Mouse (Mus musculus) intestine, postnatal 0 days (tissue): ENCODE measurements around the gene Kcns1. TPM values are rescaled to one million over a fixed set of nuclear protein-coding genes. Genes with fewer than 3 reads are reported as not detected.

Experiments
- ATAC-seq: fragments of 200-750 bp; cut with Nextera tagmentation; 2 replicates; pipeline ENCODE4 v1.8.0; 2017; ENCODE audit warnings: mild to moderate bottlenecking, moderate TSS enrichment, moderate library complexity
- H3K27ac ChIP-seq: fragments of 300-500 bp; sonication (generic); 2 replicates; pipeline ENCODE4 v1.5.1; 2014; ENCODE audit warnings: mild to moderate bottlenecking, low read depth, low read length, moderate library complexity
- H3K27me3 ChIP-seq: fragments of 300-500 bp; sonication (generic); replicated peaks from 2 replicates; pipeline ENCODE4 v1.6.1; 2014; ENCODE audit warnings: low read length, mixed read lengths; ENCODE audit not compliant: control insufficient read depth, insufficient read depth
- H3K36me3 ChIP-seq: fragments of 300-500 bp; sonication (generic); 2 replicates; pipeline ENCODE4 v1.6.1; 2014; ENCODE audit warnings: mild to moderate bottlenecking, moderate library complexity; ENCODE audit not compliant: control insufficient read depth, insufficient read depth
- H3K4me1 ChIP-seq: fragments of 300-500 bp; sonication (generic); replicated peaks from 2 replicates; pipeline ENCODE4 v1.6.1; 2014; ENCODE audit warnings: antibody characterized with exemption, low read length, mixed read lengths; ENCODE audit not compliant: control insufficient read depth, insufficient read depth
- H3K4me2 ChIP-seq: fragments of 300-500 bp; sonication (generic); replicated peaks from 2 replicates; pipeline ENCODE4 v1.6.1; 2014; ENCODE audit warnings: low read depth, mild to moderate bottlenecking, moderate library complexity
- H3K4me3 ChIP-seq: fragments of 300-500 bp; sonication (generic); 2 replicates; pipeline ENCODE4 v1.5.1; 2014; ENCODE audit warnings: low read depth, low read length
- H3K9ac ChIP-seq: fragments of 300-500 bp; sonication (generic); 2 replicates; pipeline ENCODE4 v1.6.1; 2014; ENCODE audit warnings: mild to moderate bottlenecking, low read depth, low read length
- H3K9me3 ChIP-seq: fragments of 300-500 bp; sonication (generic); 2 replicates; pipeline ENCODE4 v1.6.1; 2016; ENCODE audit warnings: mixed run types; ENCODE audit not compliant: control insufficient read depth
- CTCF ChIP-seq: sonication (generic); IDR thresholded peaks from 2 replicates; pipeline ENCODE4 v1.5.1; 2016; ENCODE audit warnings: low read depth, mild to moderate bottlenecking, control low read depth, antibody characterized with exemption, moderate library complexity
- WGBS: fragments of 180-500 bp; shearing (Covaris S2); extraction: QIAGEN DNeasy Blood & Tissue Kit; methylation state at CpG from one replicate; pipeline ENCODE4 v1.1.7; 2014; 5-methylcytosine and 5-hydroxymethylcytosine counted together
- polyA plus RNA-seq: library from polyadenylated mRNA; unstranded; fragments of >200 nt; fragmentation: Nextera tagmentation; extraction: Ambion mirVana; gene quantifications from 2 replicates; pipeline ENCODE4 v1.2.1, GENCODE M21; 2015

The Kcns1 gene
- polyA plus RNA-seq, 1 experiment from 2014 or later, result 0.21 TPM

DNA sequence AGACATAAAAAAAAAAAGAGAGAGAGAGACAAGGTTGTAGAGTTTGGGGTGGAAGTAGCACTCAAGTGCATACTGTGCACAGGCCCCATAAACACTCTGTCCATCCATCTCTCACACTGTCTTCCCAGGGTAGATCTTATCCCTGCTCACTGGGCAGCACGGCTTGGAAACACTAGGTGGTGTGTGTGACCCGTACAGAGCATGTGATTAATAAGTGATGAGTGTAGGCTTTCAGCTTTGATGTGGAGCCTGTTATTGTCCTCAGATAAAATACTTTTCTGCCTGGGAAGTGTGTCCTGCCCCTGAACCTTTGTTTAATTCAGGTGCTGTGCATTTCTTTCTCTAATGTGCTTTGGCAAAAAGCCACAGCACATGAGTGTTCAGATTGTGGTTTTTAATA, 34.5 kb downstream of the Kcns1 start:
- TF ChIP-seq CTCF, result peak; percentile 65
- no peak for ATAC-seq
- 0 out of 2 replicates have a peak overlapping the region, but pooled peaks have one; percentile 4 for H3K27ac ChIP-seq

GRCm38 (mm10) chr2:164135367-164135766, 35.5 kb downstream of the Kcns1 start:
- Histone ChIP-seq H3K27ac (no peak overlapping the region), H3K9me3 (no peaks in the 10 kb centered on the region), H3K4me2 (no peak overlapping the region), H3K4me3 (no peak overlapping the region), H3K36me3 (peaks cover 24% of the 10 kb centered on the region; the same call in 1 of the 2 replicates), H3K9ac (no peak overlapping the region), H3K27me3 (no peaks in the 10 kb centered on the region), H3K4me1 (0 out of 2 replicates have a peak, but pooled peaks cover 7% of the 10 kb centered on the region)
- ATAC-seq, result peak; percentile 56; the same call in 1 of the 2 replicates
- WGBS, result 12% methylated on average over 1 of the region's 1 CpGs
- TF ChIP-seq CTCF, result no peak

More for the DNA sequence above, 34.5 kb downstream of the Kcns1 start:
- no peaks in the 10 kb centered on the region for H3K9me3 ChIP-seq
- H3K4me3 ChIP-seq, result no peak overlapping the region
- H3K36me3 ChIP-seq, result peaks cover 21% of the 10 kb centered on the region; the same call in 1 of the 2 replicates
- H3K27me3 ChIP-seq, result no peaks in the 10 kb centered on the region
- H3K4me2 ChIP-seq, result no peak overlapping the region
- H3K4me1 ChIP-seq, result 0 out of 2 replicates have a peak, but pooled peaks cover 7% of the 10 kb centered on the region
- 31% methylated on average over 2 of the region's 2 CpGs for WGBS
- H3K9ac ChIP-seq, result no peak overlapping the region

DNA sequence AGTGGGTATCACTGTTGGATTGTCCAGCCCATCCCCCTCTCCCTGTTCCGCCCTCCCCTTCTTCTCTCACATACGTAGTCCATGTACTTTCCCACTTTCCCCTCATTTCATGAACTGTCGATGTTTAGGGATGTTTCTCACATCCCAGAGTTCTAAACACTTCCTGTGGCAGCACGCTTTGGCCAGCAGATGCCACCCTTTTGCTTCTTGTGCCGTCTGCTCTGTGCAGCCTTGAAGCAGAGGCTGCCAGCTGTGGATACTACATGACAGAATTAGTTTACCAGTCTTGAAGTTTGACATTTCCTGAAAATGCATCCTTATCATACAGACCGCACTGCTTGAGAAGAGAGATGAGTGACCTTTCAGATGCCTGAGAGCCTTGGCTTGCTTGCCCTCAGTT, 36.4 kb downstream of the Kcns1 start:
- H3K27me3 ChIP-seq, result no peaks in the 10 kb centered on the region
- H3K4me2 ChIP-seq, result no peak overlapping the region
- 63% methylated on average over 6 of the region's 6 CpGs for WGBS
- H3K36me3 ChIP-seq, result peaks cover 24% of the 10 kb centered on the region; the same call in 1 of the 2 replicates
- no peak overlapping the region for H3K9ac ChIP-seq
- H3K4me1 ChIP-seq, result 0 out of 2 replicates have a peak, but pooled peaks cover 7% of the 10 kb centered on the region
- peak; percentile 79 for TF ChIP-seq CTCF
- no peak overlapping the region for H3K4me3 ChIP-seq
- no peak overlapping the region for H3K27ac ChIP-seq
- H3K9me3 ChIP-seq, result no peaks in the 10 kb centered on the region
- no peak for ATAC-seq

DNA sequence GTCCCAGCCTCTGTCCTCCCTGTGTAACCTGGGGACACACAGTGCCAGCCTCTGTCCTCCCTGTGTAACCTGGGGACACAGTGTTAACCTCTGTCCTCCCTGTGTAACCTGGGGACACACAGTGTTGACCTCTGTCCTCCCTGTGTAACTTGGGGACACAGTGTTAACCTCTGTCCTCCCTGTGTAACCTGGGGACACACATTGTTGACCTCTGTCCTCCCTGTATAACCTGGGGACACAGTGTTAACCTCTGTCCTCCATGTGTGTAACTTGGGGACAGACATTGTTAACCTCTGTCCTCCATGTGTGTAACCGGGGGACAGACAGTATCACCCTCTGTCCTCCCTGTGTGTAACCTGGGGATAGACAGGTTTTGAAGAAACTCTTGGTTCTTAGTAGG, 39.3 kb downstream of the Kcns1 start:
- Histone ChIP-seq H3K4me3 (no peak overlapping the region), H3K9ac (no peak overlapping the region), H3K4me2 (no peak overlapping the region), H3K36me3 (peaks cover 29% of the 10 kb centered on the region; the same call in 1 of the 2 replicates), H3K9me3 (no peaks in the 10 kb centered on the region), H3K4me1 (0 out of 2 replicates have a peak, but pooled peaks cover 7% of the 10 kb centered on the region), H3K27ac (no peak overlapping the region), H3K27me3 (no peaks in the 10 kb centered on the region)
- no peak for ATAC-seq
- no peak for TF ChIP-seq CTCF
- WGBS, result 91% methylated on average over 1 of the region's 1 CpGs

- H3K4me2 ChIP-seq, result no peak overlapping the region
- no peaks in the 10 kb centered on the region for H3K4me1 ChIP-seq
- no peak for TF ChIP-seq CTCF
- no peak overlapping the region for H3K9ac ChIP-seq
- H3K36me3 ChIP-seq, result peaks cover 21% of the 10 kb centered on the region; the same call in 1 of the 2 replicates
- WGBS, result 88% methylated on average over 12 of the region's 12 CpGs
- H3K4me3 ChIP-seq, result no peak overlapping the region
- ATAC-seq, result no peak
- no peak overlapping the region for H3K27ac ChIP-seq
- no peaks in the 10 kb centered on the region for H3K9me3 ChIP-seq
- no peaks in the 10 kb centered on the region for H3K27me3 ChIP-seq
Measured at GRCm38 (mm10) chr2:164128576-164129411, 42.1 kb downstream of the Kcns1 start.

GRCm38 (mm10) chr2:164127297-164127696, 43.6 kb downstream of the Kcns1 start:
- Histone ChIP-seq H3K9ac (no peak overlapping the region), H3K36me3 (peaks cover 25% of the 10 kb centered on the region), H3K4me2 (no peak overlapping the region), H3K9me3 (no peaks in the 10 kb centered on the region), H3K27ac (no peak overlapping the region), H3K4me3 (no peak overlapping the region), H3K27me3 (no peaks in the 10 kb centered on the region), H3K4me1 (no peaks in the 10 kb centered on the region)
- WGBS, result 91% methylated on average over 2 of the region's 2 CpGs
- no peak for TF ChIP-seq CTCF
- no peak for ATAC-seq
